Mouse (Mus musculus) thymus, postnatal 10 days (tissue): ENCODE measurements around the gene Mavs.
A peak's percentile ranks its signal among the peaks of the same experiment; 100 is the strongest.

Experiments used
- DNase-seq, 2 experiments: peaks; one replicate each; pipeline ENCODE4 v3.0.0; 2021; ENCODE audit warnings: low spot score in 2 of 2

The Mavs gene

GRCm38 (mm10) chr2:131261481-131262212, 27.8 kb downstream of the Mavs start:
- DNase-seq = no peak

- peak; percentile 96 to 98 for DNase-seq
Measured at GRCm38 (mm10) chr2:131262213-131262672, 28.4 kb downstream of the Mavs start, which contains the start of gene Pank2. Pank2 (plus strand) TSS chr2:131262495.

- DNase-seq = peak in 1 of 2 experiments; percentile 16
Measured at GRCm38 (mm10) chr2:131262680-131263670, 29.1 kb downstream of the Mavs start.

- no peak for DNase-seq
Measured at GRCm38 (mm10) chr2:131264027-131264426, 30.2 kb downstream of the Mavs start.

- DNase-seq = no peak
Measured at GRCm38 (mm10) chr2:131265056-131265455, 31.2 kb downstream of the Mavs start.

GRCm38 (mm10) chr2:131275493-131275892, 41.6 kb downstream of the Mavs start:
- DNase-seq = no peak

- no peak for DNase-seq
Measured at GRCm38 (mm10) chr2:131276722-131277121, 42.9 kb downstream of the Mavs start.

- DNase-seq = no peak
Measured at GRCm38 (mm10) chr2:131281596-131281995, 47.7 kb downstream of the Mavs start.

GRCm38 (mm10) chr2:131286276-131286675, 52.4 kb downstream of the Mavs start:
- DNase-seq = no peak

- DNase-seq = no peak
Measured at GRCm38 (mm10) chr2:131290669-131291068, 56.8 kb downstream of the Mavs start.

GRCm38 (mm10) chr2:131296746-131297261, 62.9 kb downstream of the Mavs start:
- DNase-seq = no peak
